Mouse (Mus musculus) activated CD4-positive, CD25-positive, alpha-beta regulatory T cell, adult 4 months (primary cell): ENCODE measurements around the gene Cass4. TPM values are rescaled to one million over a fixed set of nuclear protein-coding genes. Genes with fewer than 3 reads are reported as not detected.

ENCODE experiments used
- polyA plus RNA-seq, 2 experiments: library from polyadenylated mRNA; unstranded; fragments of 100-300 nt; shearing (Covaris generic); gene quantifications; one replicate each; pipeline ENCODE4 v1.2.1; 2017

Gene Cass4
- polyA plus RNA-seq, 2 experiments from 2014 or later = 7.8 to 9.3 TPM

Other genes with a start within 250 kb of the Cass4 start
- not detected for gene Mc3r, start 145.3 kb upstream of the Cass4 start, polyA plus RNA-seq
- 10 to 100 TPM in 1 of 2 experiments, 1 to 10 TPM in 1; 8.5 to 10.6 TPM for gene Fam210b, start 48.2 kb upstream of the Cass4 start, polyA plus RNA-seq
- gene Aurka, start 23.3 kb upstream of the Cass4 start, polyA plus RNA-seq = 10 to 100 TPM; 14.6 to 18.4 TPM
- 10 to 100 TPM; 32.3 to 35.7 TPM for gene Cstf1, start 23.1 kb upstream of the Cass4 start, polyA plus RNA-seq
- 100 to 1,000 TPM in 1 of 2 experiments, 10 to 100 TPM in 1; 99.4 to 120 TPM for gene Rtf2, start 46.8 kb downstream of the Cass4 start, polyA plus RNA-seq
- 1 to 10 TPM; 4.0 to 7.4 TPM for gene Gcnt7, start 64.8 kb downstream of the Cass4 start, polyA plus RNA-seq
- gene Fam209, start 78.7 kb downstream of the Cass4 start, polyA plus RNA-seq = 1 to 10 TPM; 1.6 to 1.9 TPM
- not detected for gene Tfap2c, start 155.8 kb downstream of the Cass4 start, polyA plus RNA-seq